Mouse (Mus musculus) limb, embryonic 11.5 days (tissue): ENCODE measurements around the gene Evi5. TPM values are rescaled to one million over a fixed set of nuclear protein-coding genes. Genes with fewer than 3 reads are reported as not detected.

ENCODE experiments used
- ATAC-seq: fragments of 200-750 bp; cut with Nextera tagmentation; 2 replicates; pipeline ENCODE4 v1.8.0; 2017; ENCODE audit warnings: low read depth; ENCODE audit not compliant: insufficient number of reproducible peaks, low FRiP score, low TSS enrichment
- DNase-seq: peaks from one replicate; pipeline ENCODE4 v3.0.0-alpha.2; 2015; ENCODE audit warnings: low spot score
- H3K27ac ChIP-seq: fragments of 300-500 bp; sonication (generic); replicated peaks from 2 replicates; pipeline ENCODE4 v1.5.1; 2014; ENCODE audit warnings: low read depth, mild to moderate bottlenecking, low read length
- H3K27me3 ChIP-seq: fragments of 300-500 bp; sonication (generic); 2 replicates; pipeline ENCODE4 v1.6.1; 2014; ENCODE audit warnings: mild to moderate bottlenecking, low read length, mixed read lengths; ENCODE audit not compliant: control insufficient read depth, insufficient read depth
- H3K36me3 ChIP-seq: fragments of 300-500 bp; sonication (generic); 2 replicates; pipeline ENCODE4 v1.6.1; 2014; ENCODE audit warnings: mild to moderate bottlenecking, low read length, moderate library complexity, mixed read lengths; ENCODE audit not compliant: control insufficient read depth, insufficient read depth
- H3K4me1 ChIP-seq: fragments of 300-500 bp; sonication (generic); 2 replicates; pipeline ENCODE4 v1.6.1; 2014; ENCODE audit warnings: low read length, mixed read lengths; ENCODE audit not compliant: control insufficient read depth, insufficient read depth
- H3K4me2 ChIP-seq: fragments of 300-500 bp; sonication (generic); 2 replicates; pipeline ENCODE4 v1.6.1; 2014; ENCODE audit warnings: low read depth, mild to moderate bottlenecking, moderate library complexity; ENCODE audit not compliant: severe bottlenecking
- H3K4me3 ChIP-seq: fragments of 300-500 bp; sonication (generic); 2 replicates; pipeline ENCODE4 v1.5.1; 2014; ENCODE audit warnings: low read depth, low read length
- H3K9ac ChIP-seq: fragments of 300-500 bp; sonication (generic); 2 replicates; pipeline ENCODE4 v1.6.1; 2014; ENCODE audit warnings: mild to moderate bottlenecking, low read length
- H3K9me3 ChIP-seq: fragments of 300-500 bp; sonication (generic); 2 replicates; pipeline ENCODE4 v1.6.1; 2016; ENCODE audit warnings: low read length; ENCODE audit not compliant: control insufficient read depth
- WGBS: fragments of 180-500 bp; shearing (Covaris S2); extraction: QIAGEN DNeasy Blood & Tissue Kit; methylation state at CpG from one replicate; pipeline ENCODE4 v1.1.7; 2014; 5-methylcytosine and 5-hydroxymethylcytosine counted together
- polyA plus RNA-seq: library from polyadenylated mRNA; unstranded; fragments of >200 nt; fragmentation: Nextera tagmentation; extraction: Ambion mirVana; gene quantifications from 2 replicates; pipeline ENCODE4 v1.2.1, GENCODE M21; 2014

The Evi5 gene
- polyA plus RNA-seq, 1 experiment from 2014 or later = 66.9 TPM

DNA sequence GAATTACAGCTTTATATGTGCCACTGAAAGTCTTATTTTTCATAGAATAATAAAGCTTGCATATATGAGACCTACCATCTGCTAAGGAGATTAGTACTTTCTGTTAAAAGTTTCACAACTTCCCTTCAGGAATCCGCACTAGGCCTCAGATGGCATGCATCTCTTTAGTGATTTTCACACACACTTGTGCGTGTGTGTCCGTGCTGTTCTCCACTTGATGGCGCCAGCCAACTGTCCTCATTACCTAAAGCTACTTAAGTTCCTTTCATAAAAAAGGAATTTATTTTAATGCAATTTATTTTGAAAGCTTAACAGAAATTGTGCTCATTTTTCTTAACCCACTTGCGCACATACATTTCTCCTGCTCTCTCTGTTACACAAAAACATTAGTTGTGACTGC lies 85.4 kb downstream of the Evi5 start:
- H3K4me2 ChIP-seq = no peak overlapping the region
- WGBS = 80% methylated on average over 5 of the region's 5 CpGs
- no peak for ATAC-seq
- H3K36me3 ChIP-seq = peaks cover 2% of the 10 kb centered on the region; the same call in 1 of the 2 replicates
- no peak for DNase-seq
- H3K9me3 ChIP-seq = no peaks in the 10 kb centered on the region
- no peak overlapping the region for H3K4me3 ChIP-seq
- no peak overlapping the region for H3K27ac ChIP-seq
- H3K4me1 ChIP-seq = no peaks in the 10 kb centered on the region
- no peak overlapping the region for H3K9ac ChIP-seq
- H3K27me3 ChIP-seq = no peaks in the 10 kb centered on the region

DNA sequence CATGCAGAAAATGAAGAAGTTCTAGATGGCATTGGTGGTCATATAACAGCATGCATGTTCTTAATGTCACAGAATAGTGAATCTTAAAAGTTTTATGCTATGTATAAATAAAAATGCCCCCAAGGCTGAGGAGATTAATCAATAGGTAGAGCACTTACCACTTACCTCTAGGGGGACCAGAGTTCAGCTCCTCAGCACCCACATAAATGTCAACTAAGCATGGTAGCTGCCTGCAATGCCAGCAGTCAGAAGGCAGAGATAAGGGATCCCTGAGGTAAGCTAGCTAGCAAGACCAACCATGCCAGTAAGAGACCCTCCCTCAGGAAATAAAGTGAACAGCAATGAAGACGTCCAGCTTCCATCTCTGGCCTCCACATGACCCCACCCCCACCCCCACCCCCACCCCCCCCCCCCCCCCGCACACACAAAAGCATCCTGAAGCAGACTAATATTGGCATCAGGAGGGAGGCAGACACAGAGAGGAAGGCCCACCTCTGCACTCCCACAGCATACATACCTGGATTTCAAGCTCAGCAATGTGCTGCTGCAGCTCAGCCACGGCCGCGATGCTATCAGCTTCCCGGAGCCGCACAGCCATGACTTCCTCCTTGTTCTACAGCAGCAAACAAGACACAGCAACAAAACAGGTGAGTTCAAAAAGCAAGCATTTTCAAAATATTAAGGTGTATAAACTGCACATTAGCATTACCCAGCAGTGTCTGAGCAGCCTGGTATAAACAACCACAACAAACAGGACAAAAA lies 87.0 kb downstream of the Evi5 start:
- Histone ChIP-seq H3K4me3 (no peak overlapping the region), H3K4me1 (no peaks in the 10 kb centered on the region), H3K36me3 (peaks cover 2% of the 10 kb centered on the region; the same call in 1 of the 2 replicates), H3K9ac (no peak overlapping the region), H3K27ac (no peak overlapping the region), H3K27me3 (no peaks in the 10 kb centered on the region), H3K4me2 (no peak overlapping the region), H3K9me3 (no peaks in the 10 kb centered on the region)
- DNase-seq (no peak), ATAC-seq (no peak)
- WGBS = 88% methylated on average over 7 of the region's 7 CpGs

DNA sequence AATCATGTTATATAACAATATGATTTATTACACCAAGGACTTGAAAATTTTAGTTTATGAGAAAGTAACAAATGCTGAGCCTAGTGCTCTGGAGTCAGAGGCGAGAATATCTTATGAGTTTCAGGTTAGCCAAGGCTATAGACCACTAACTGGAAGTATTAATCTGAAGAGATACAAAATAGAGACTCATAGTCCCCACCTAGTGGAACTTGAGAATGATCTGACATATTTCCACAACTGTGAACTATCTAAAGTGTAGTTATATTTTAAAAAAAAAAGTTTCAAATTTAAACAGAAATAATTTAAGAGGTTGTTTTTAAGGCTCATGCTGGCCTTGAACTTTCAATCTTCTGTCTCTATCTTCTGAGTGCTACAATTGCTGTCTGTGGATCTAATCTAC lies 92.5 kb downstream of the Evi5 start:
- no peaks in the 10 kb centered on the region for H3K9me3 ChIP-seq
- peaks cover 3% of the 10 kb centered on the region; the same call in 1 of the 2 replicates for H3K36me3 ChIP-seq
- H3K4me2 ChIP-seq = no peak overlapping the region
- H3K4me1 ChIP-seq = no peaks in the 10 kb centered on the region
- DNase-seq (no peak), ATAC-seq (no peak)
- H3K27ac ChIP-seq = no peak overlapping the region
- no peaks in the 10 kb centered on the region for H3K27me3 ChIP-seq
- H3K9ac ChIP-seq = no peak overlapping the region
- no peak overlapping the region for H3K4me3 ChIP-seq
- WGBS = 98% methylated on average over 1 of the region's 1 CpGs

DNA sequence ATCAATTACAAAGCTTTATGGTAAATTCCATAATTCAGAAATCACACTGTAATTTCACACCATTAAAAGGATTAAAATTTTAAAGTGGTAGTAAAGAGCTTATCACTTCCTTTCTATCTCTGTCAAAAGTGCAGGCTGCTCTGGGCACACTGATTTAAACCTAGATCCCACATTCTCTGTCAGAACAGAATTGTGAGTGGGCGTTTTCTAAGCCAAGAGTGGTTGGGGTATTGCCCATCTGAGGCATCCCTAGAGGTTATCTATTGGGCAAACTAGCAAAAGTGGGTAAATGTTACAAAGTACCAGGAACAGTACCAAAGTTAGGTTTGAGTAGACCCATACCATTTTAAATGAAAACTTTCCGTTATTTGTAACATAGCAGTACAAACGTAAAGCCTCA lies 96.1 kb downstream of the Evi5 start:
- DNase-seq (no peak), ATAC-seq (no peak)
- H3K9me3 ChIP-seq = no peaks in the 10 kb centered on the region
- no peak overlapping the region for H3K4me2 ChIP-seq
- H3K27me3 ChIP-seq = no peaks in the 10 kb centered on the region
- H3K27ac ChIP-seq = no peak overlapping the region
- no peak overlapping the region for H3K4me3 ChIP-seq
- 92% methylated on average over 3 of the region's 3 CpGs for WGBS
- H3K36me3 ChIP-seq = peaks cover 3% of the 10 kb centered on the region; the same call in 1 of the 2 replicates
- H3K9ac ChIP-seq = no peak overlapping the region
- no peaks in the 10 kb centered on the region for H3K4me1 ChIP-seq

DNA sequence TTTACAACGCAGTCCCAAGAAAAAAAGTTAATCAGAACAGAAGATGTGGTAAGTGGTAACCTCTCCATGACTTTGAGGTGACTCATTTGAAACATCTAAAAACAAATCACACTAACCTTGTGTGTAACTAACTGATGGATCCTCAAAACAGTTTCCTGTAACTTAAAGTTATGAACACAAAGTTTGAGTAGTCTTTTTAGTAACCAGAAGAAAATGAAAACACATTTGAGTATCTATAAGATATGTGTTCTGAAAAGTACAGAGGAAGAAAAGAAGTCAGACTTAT lies 97.4 kb downstream of the Evi5 start:
- peaks cover 3% of the 10 kb centered on the region; the same call in 1 of the 2 replicates for H3K36me3 ChIP-seq
- no peak overlapping the region for H3K27ac ChIP-seq
- WGBS = 93% methylated on average over 1 of the region's 1 CpGs
- no peak overlapping the region for H3K9ac ChIP-seq
- no peaks in the 10 kb centered on the region for H3K4me1 ChIP-seq
- no peak for ATAC-seq
- H3K27me3 ChIP-seq = no peaks in the 10 kb centered on the region
- H3K4me2 ChIP-seq = no peak overlapping the region
- DNase-seq = no peak
- H3K9me3 ChIP-seq = no peaks in the 10 kb centered on the region
- H3K4me3 ChIP-seq = no peak overlapping the region

DNA sequence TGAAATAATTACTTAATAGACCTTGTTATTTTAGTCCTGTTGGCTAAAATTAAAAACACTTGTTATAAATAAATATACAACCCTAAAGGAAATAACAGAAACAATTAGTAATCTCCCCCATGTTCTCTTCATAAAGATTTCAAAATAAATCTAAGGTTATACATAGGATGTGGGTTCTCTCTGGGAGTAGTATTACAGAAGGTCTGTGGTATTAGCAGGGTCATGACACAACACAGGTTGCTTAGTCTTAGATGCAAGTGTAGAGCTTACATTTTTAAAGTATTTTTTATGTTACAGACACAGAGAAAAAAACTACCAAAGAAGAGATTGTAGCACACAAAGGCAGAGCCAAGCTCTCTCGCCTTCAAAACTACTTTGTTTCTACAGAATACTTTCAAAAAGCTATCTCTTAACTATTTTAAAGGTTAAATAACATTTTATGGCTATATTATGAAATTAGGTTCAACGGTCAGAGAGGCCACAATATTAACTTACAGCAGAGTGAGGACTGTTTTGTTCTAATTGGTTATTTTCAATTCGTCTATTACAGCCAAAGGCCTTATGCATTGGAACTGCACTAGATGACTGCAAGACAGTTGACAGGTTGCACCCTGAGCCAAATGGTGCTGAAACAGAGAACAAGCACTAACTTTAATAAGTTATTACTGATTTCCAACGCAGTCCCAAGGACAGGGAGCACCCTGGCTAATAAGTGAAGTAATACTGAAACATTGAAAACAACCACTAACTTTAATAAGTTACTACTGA lies 97.9 kb downstream of the Evi5 start:
- Histone ChIP-seq H3K4me3 (no peak overlapping the region), H3K4me1 (no peaks in the 10 kb centered on the region), H3K27ac (no peak overlapping the region), H3K27me3 (no peaks in the 10 kb centered on the region), H3K9me3 (no peaks in the 10 kb centered on the region), H3K4me2 (no peak overlapping the region), H3K36me3 (peaks cover 3% of the 10 kb centered on the region; the same call in 1 of the 2 replicates), H3K9ac (no peak overlapping the region)
- ATAC-seq (no peak), DNase-seq (no peak)
- WGBS = 84% methylated on average over 4 of the region's 4 CpGs

DNA sequence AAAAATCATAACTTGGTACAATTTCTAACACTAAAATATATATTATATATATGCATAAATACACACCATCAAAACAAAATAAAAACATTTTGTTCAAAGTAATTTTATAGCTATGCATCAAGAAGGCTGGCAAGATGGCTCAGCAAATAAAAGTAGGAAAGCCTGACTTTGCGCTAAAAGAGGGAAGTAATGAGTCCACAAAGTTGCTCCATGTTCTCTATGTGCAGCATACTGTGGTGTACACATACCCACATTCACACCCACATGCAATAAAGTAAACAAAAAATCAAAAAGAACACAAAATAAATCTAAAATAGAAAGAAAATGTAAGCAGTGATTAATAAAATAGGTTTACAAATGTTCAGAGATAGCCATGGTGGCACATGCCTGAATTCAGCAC lies 99.0 kb downstream of the Evi5 start:
- 100% methylated on average over 1 of the region's 1 CpGs for WGBS
- Histone ChIP-seq H3K9ac (no peak overlapping the region), H3K9me3 (no peaks in the 10 kb centered on the region), H3K4me2 (no peak overlapping the region), H3K27ac (no peak overlapping the region), H3K4me3 (no peak overlapping the region), H3K36me3 (no peaks in the 10 kb centered on the region), H3K27me3 (no peaks in the 10 kb centered on the region), H3K4me1 (no peaks in the 10 kb centered on the region)
- ATAC-seq = no peak
- no peak for DNase-seq

DNA sequence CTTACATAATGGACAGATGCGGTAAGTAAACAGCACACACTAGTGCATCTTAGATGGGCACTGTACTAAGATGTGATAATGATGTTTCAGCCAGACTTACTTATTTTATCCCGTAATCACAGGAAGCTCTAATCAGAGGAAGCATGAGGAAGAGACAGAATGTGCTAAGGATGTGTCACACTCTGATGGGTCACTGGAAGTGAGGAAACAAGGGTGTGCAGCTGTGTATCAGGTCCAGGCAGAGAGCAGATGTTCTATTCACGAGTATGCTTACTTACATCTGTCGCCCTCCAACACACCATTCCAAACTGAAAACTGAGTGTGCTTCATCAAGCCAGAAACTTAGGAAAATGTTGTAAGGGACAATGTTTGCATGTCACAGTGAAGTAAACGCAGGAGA lies 102.9 kb downstream of the Evi5 start:
- no peak overlapping the region for H3K4me3 ChIP-seq
- peaks cover 3% of the 10 kb centered on the region; the same call in 1 of the 2 replicates for H3K36me3 ChIP-seq
- 88% methylated on average over 5 of the region's 5 CpGs for WGBS
- H3K27ac ChIP-seq = no peak overlapping the region
- no peak overlapping the region for H3K9ac ChIP-seq
- ATAC-seq (no peak), DNase-seq (no peak)
- no peaks in the 10 kb centered on the region for H3K27me3 ChIP-seq
- H3K4me1 ChIP-seq = no peaks in the 10 kb centered on the region
- H3K9me3 ChIP-seq = no peaks in the 10 kb centered on the region
- no peak overlapping the region for H3K4me2 ChIP-seq
